Mouse (Mus musculus) hindbrain, embryonic 15.5 days (tissue): ENCODE measurements around the gene Fam76a. TPM values are rescaled to one million over a fixed set of nuclear protein-coding genes. Genes with fewer than 3 reads are reported as not detected.

ENCODE experiments used
- ATAC-seq: fragments of 200-750 bp; cut with Nextera tagmentation; 2 replicates; pipeline ENCODE4 v1.8.0; 2017; ENCODE audit warnings: low read depth, moderate number of reproducible peaks, moderate TSS enrichment; ENCODE audit not compliant: low FRiP score
- H3K27ac ChIP-seq: fragments of 300-500 bp; sonication (generic); replicated peaks from 2 replicates; pipeline ENCODE4 v1.5.1; 2015; ENCODE audit warnings: mild to moderate bottlenecking, inconsistent platforms
- H3K27me3 ChIP-seq: fragments of 300-500 bp; sonication (generic); 2 replicates; pipeline ENCODE4 v1.6.1; 2015; ENCODE audit warnings: control low read depth, inconsistent platforms
- H3K36me3 ChIP-seq: fragments of 300-500 bp; sonication (generic); 2 replicates; pipeline ENCODE4 v1.6.1; 2015; ENCODE audit warnings: control low read depth, inconsistent platforms
- H3K4me1 ChIP-seq: fragments of 300-500 bp; sonication (generic); replicated peaks from 2 replicates; pipeline ENCODE4 v1.6.1; 2015; ENCODE audit warnings: control low read depth, inconsistent platforms
- H3K4me2 ChIP-seq: fragments of 300-500 bp; sonication (generic); 2 replicates; pipeline ENCODE4 v1.6.1; 2015; ENCODE audit warnings: moderate library complexity, mild to moderate bottlenecking, inconsistent platforms
- H3K4me3 ChIP-seq: fragments of 300-500 bp; sonication (generic); 2 replicates; pipeline ENCODE4 v1.5.1; 2015; ENCODE audit warnings: mild to moderate bottlenecking, inconsistent platforms
- H3K9ac ChIP-seq: fragments of 300-500 bp; sonication (generic); 2 replicates; pipeline ENCODE4 v1.6.1; 2015; ENCODE audit warnings: inconsistent platforms
- H3K9me3 ChIP-seq: fragments of 300-500 bp; sonication (generic); 2 replicates; pipeline ENCODE4 v1.6.1; 2016; ENCODE audit warnings: control low read depth, inconsistent platforms
- WGBS: fragments of 180-500 bp; shearing (Covaris S2); methylation state at CpG from one replicate; pipeline ENCODE4 v1.1.7; 2015; 5-methylcytosine and 5-hydroxymethylcytosine counted together
- polyA plus RNA-seq: library from polyadenylated mRNA; unstranded; fragments of >200 nt; fragmentation: Nextera tagmentation; extraction: Ambion mirVana; gene quantifications from 2 replicates; pipeline ENCODE4 v1.2.1, GENCODE M21; 2015

Gene Fam76a
- polyA plus RNA-seq, 1 experiment from 2014 or later = 38.3 TPM

DNA sequence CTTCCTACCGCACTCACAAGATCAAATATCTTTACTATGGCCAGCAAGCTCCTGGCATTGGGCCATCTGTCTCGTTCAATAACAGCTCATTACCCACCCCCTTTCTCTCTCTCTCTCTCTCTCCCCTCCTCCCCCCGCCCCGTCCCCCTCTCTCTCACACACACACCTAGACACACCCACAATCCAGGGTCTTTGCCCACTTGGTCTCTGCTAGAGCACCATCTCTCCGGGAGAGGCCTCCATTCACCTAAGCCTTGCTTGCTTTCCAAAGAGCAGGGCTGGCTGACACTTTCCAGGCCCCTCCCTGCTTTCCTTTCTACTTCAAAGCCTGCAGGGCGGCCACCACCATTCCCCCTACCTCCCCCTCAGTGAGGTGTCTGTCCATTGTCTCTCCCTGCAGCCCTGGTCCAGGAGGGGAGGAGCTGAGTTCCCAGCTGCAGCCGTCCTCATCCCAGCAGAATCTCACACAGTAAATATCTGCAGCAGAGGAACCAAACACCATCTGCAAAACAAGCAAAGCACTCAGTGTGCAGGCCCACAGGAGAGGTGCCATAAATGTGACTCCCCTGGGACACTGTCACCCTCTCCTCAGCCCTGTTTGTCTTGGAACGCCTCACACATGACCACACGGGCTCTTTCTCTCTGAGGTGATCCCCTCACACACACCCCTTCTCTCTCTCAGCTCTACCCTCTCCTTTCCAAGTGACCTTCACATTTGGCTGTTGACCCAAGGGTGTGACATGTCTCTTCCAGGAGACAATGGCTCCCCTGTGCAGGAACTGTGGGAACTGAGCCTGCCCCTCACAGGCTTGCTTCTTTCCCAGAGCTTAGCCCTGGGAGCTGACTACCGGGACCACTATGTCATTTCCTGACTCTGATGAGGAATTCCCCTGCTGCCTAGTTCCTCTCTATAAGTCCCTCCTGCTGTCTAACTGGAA lies 36.7 kb upstream of the Fam76a start:
- H3K9ac ChIP-seq = no peak overlapping the region

DNA sequence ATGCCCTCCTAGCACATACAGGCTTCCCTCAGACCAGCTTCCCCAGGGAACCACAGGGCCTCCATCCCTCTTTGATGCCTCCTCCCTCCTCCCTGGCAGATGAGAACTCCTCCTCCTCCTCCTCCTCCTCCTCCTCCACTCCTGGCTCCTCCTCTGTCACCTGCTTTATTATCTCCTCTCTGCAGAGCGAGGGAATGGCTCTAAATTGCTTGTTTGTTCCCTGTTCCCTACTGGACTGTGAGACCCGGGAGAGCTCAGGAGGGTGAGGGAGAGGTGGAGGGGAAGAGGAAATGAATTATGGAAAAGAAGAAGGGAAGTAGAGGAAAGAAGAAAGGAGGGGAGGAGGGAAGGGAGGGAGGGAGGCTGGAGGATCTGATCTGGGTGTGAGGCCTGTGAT lies 33.0 kb upstream of the Fam76a start:
- Histone ChIP-seq H3K4me2 (no peak overlapping the region), H3K36me3 (no peaks in the 10 kb centered on the region), H3K4me3 (no peak overlapping the region), H3K9me3 (no peaks in the 10 kb centered on the region), H3K4me1 (peaks cover 18% of the 10 kb centered on the region), H3K9ac (no peak overlapping the region), H3K27ac (no peak overlapping the region), H3K27me3 (no peaks in the 10 kb centered on the region)
- 41% methylated on average over 2 of the region's 2 CpGs for WGBS
- no peak for ATAC-seq

More for the DNA sequence above, 36.7 kb upstream of the Fam76a start:
- H3K27me3 ChIP-seq = no peaks in the 10 kb centered on the region
- peak overlapping the region; percentile 73 for H3K27ac ChIP-seq
- H3K4me1 ChIP-seq = peaks cover 29% of the 10 kb centered on the region
- 7% methylated on average over 10 of the region's 10 CpGs for WGBS
- H3K9me3 ChIP-seq = no peaks in the 10 kb centered on the region
- no peak overlapping the region for H3K4me3 ChIP-seq
- no peak overlapping the region for H3K4me2 ChIP-seq
- ATAC-seq = peak; percentile 76
- H3K36me3 ChIP-seq = no peaks in the 10 kb centered on the region

DNA sequence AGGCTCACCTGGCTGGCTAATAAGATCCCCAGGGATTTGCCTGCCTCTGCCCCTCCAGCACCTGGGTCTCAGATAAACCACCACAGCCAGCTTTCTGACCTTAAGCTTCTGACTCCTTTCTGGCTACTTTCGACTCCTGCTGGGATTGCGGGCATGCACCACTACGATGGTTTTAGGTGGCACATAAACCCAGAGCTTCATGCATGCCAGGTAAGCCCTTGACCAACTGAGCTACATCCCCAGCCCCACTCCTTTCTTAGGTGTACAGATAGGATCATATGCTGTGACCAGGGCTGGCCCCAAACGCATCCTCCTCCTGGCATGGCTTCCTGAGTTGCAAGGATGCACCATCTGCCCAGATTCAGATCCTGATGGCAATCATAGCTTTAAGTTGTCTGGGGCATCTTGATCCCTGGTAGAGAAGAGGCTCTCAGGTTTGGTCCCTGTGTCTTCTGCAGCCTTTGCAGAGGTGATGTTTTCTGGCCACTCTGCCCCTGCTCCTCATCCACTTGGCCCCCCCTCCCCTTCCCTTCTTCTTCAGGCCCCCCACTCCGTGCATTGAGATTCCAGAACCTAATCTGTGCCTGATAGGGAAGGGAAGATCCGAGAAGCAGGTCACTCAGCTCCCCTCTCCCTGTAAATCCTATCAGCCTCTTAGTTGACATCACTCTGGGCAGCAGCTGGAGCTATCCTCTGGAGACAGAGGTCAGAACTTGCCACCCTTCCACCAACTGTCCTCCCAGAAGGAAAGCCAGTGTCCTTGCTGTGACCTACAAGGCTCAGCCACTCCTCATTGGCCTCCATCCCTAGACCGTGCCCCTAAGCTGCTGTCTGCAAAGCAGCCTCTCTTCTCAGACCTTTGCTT lies 32.4 kb upstream of the Fam76a start:
- peaks cover 16% of the 10 kb centered on the region for H3K4me1 ChIP-seq
- 69% methylated on average over 7 of the region's 7 CpGs for WGBS

GRCm38 (mm10) chr4:132950999-132951398 lies 28.6 kb upstream of the Fam76a start:
- Histone ChIP-seq H3K4me2 (no peak overlapping the region), H3K27ac (no peak overlapping the region), H3K9ac (no peak overlapping the region), H3K9me3 (no peaks in the 10 kb centered on the region), H3K4me3 (no peak overlapping the region), H3K27me3 (peaks cover 5% of the 10 kb centered on the region; the same call in 1 of the 2 replicates), H3K36me3 (no peaks in the 10 kb centered on the region), H3K4me1 (peaks cover 15% of the 10 kb centered on the region)
- no peak for ATAC-seq
- 58% methylated on average over 2 of the region's 2 CpGs for WGBS

More for the DNA sequence above, 32.4 kb upstream of the Fam76a start:
- H3K36me3 ChIP-seq = no peaks in the 10 kb centered on the region
- H3K9me3 ChIP-seq = no peaks in the 10 kb centered on the region
- no peak overlapping the region for H3K4me3 ChIP-seq
- H3K27me3 ChIP-seq = peaks cover 3% of the 10 kb centered on the region; the same call in 1 of the 2 replicates
- ATAC-seq = no peak
- H3K27ac ChIP-seq = no peak overlapping the region
- H3K4me2 ChIP-seq = no peak overlapping the region
- H3K9ac ChIP-seq = no peak overlapping the region

GRCm38 (mm10) chr4:132949882-132950532 lies 27.6 kb upstream of the Fam76a start:
- peak overlapping the region; percentile 21; the same call in 1 of the 2 replicates for H3K4me2 ChIP-seq

GRCm38 (mm10) chr4:132946047-132947001 lies 24.0 kb upstream of the Fam76a start:
- Histone ChIP-seq H3K4me2 (peak overlapping the region; percentile 45), H3K4me1 (peaks cover 19% of the 10 kb centered on the region), H3K9me3 (no peaks in the 10 kb centered on the region), H3K27me3 (peaks cover 5% of the 10 kb centered on the region; the same call in 1 of the 2 replicates), H3K9ac (0 out of 2 replicates have a peak overlapping the region, but pooled peaks have one; percentile 7), H3K27ac (peak overlapping the region; percentile 66), H3K36me3 (no peaks in the 10 kb centered on the region), H3K4me3 (no peak overlapping the region)
- peak; percentile 44; the same call in 1 of the 2 replicates for ATAC-seq
- WGBS = 16% methylated on average over 27 of the region's 27 CpGs

More at GRCm38 (mm10) chr4:132949882-132950532, 27.6 kb upstream of the Fam76a start:
- 27% methylated on average over 24 of the region's 24 CpGs for WGBS
- Histone ChIP-seq H3K27ac (no peak overlapping the region), H3K9me3 (no peaks in the 10 kb centered on the region), H3K4me1 (peaks cover 19% of the 10 kb centered on the region), H3K36me3 (no peaks in the 10 kb centered on the region), H3K4me3 (no peak overlapping the region), H3K27me3 (peaks cover 5% of the 10 kb centered on the region; the same call in 1 of the 2 replicates), H3K9ac (no peak overlapping the region)
- ATAC-seq = no peak

GRCm38 (mm10) chr4:132945261-132946046 lies 23.1 kb upstream of the Fam76a start:
- peaks cover 19% of the 10 kb centered on the region for H3K4me1 ChIP-seq
- peak overlapping the region; percentile 66 for H3K27ac ChIP-seq
- H3K27me3 ChIP-seq = peaks cover 5% of the 10 kb centered on the region; the same call in 1 of the 2 replicates
- H3K36me3 ChIP-seq = no peaks in the 10 kb centered on the region
- 10% methylated on average over 15 of the region's 15 CpGs for WGBS
- ATAC-seq = peak; percentile 83
- 0 out of 2 replicates have a peak overlapping the region, but pooled peaks have one; percentile 7 for H3K9ac ChIP-seq
- H3K4me2 ChIP-seq = peak overlapping the region; percentile 45
- no peak overlapping the region for H3K4me3 ChIP-seq
- no peaks in the 10 kb centered on the region for H3K9me3 ChIP-seq

- Histone ChIP-seq H3K27ac (no peak overlapping the region), H3K9ac (no peak overlapping the region), H3K4me1 (peaks cover 15% of the 10 kb centered on the region), H3K4me2 (no peak overlapping the region), H3K4me3 (no peak overlapping the region), H3K36me3 (no peaks in the 10 kb centered on the region), H3K27me3 (peaks cover 2% of the 10 kb centered on the region; the same call in 1 of the 2 replicates), H3K9me3 (no peaks in the 10 kb centered on the region)
- ATAC-seq = no peak
- 84% methylated on average over 4 of the region's 4 CpGs for WGBS
Measured at GRCm38 (mm10) chr4:132944776-132945175, 22.4 kb upstream of the Fam76a start.

DNA sequence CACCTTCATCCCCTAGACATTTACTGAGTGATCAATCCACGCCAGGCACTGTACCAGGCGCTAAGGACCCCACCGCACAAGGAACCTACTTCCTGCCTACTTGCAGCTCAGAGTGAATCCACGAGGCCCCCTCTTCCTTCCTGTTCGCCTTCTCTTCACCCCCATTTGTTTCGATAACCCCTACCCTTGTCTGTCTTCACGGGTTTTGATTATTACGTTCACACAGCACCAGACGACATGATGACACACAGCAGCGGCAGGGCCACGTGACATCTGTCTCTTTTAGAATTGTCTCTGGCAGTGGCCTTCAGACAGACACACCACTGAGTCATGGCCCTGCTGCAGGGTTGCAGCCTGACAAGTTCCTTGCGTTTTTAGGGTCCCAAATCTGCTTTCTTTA lies 21.7 kb upstream of the Fam76a start:
- ATAC-seq = no peak
- Histone ChIP-seq H3K27me3 (no peaks in the 10 kb centered on the region), H3K4me1 (peaks cover 14% of the 10 kb centered on the region), H3K9ac (no peak overlapping the region), H3K9me3 (no peaks in the 10 kb centered on the region), H3K4me3 (no peak overlapping the region), H3K36me3 (no peaks in the 10 kb centered on the region), H3K4me2 (no peak overlapping the region), H3K27ac (no peak overlapping the region)
- 73% methylated on average over 12 of the region's 12 CpGs for WGBS

GRCm38 (mm10) chr4:132943088-132943487 lies 20.7 kb upstream of the Fam76a start:
- no peaks in the 10 kb centered on the region for H3K36me3 ChIP-seq
- H3K27ac ChIP-seq = no peak overlapping the region
- H3K27me3 ChIP-seq = no peaks in the 10 kb centered on the region
- 53% methylated on average over 8 of the region's 8 CpGs for WGBS
- H3K9me3 ChIP-seq = no peaks in the 10 kb centered on the region
- peaks cover 23% of the 10 kb centered on the region for H3K4me1 ChIP-seq
- no peak overlapping the region for H3K9ac ChIP-seq
- ATAC-seq = no peak
- H3K4me2 ChIP-seq = no peak overlapping the region
- no peak overlapping the region for H3K4me3 ChIP-seq
